Mouse (Mus musculus) kidney, adult 2 months (tissue): ENCODE data around the gene Krt28. TPM values are rescaled to one million over a fixed set of nuclear protein-coding genes. Genes with fewer than 3 reads are reported as not detected.
A peak's percentile ranks its signal among the peaks of the same experiment; 100 is the strongest.

ENCODE experiments used
- DNase-seq: peaks from one replicate; pipeline ENCODE4 v3.0.0; 2021
- H3K27ac ChIP-seq: fragments of 200-500 bp; 2 replicates; pipeline ENCODE4 v1.5.1; 2012; ENCODE audit warnings: low read depth, low read length, control low read depth, inconsistent platforms; ENCODE audit not compliant: insufficient read depth
- H3K27me3 ChIP-seq: fragments of 200-500 bp; replicated peaks from 2 replicates; pipeline ENCODE4 v1.6.1; 2012; ENCODE audit warnings: mild to moderate bottlenecking, moderate library complexity, low read length, inconsistent platforms; ENCODE audit not compliant: control insufficient read depth, insufficient read depth
- H3K36me3 ChIP-seq: fragments of 200-500 bp; 2 replicates; pipeline ENCODE4 v1.6.1; 2012; ENCODE audit warnings: mild to moderate bottlenecking, moderate library complexity, low read length, inconsistent platforms; ENCODE audit not compliant: control insufficient read depth, insufficient read depth
- H3K4me1 ChIP-seq: fragments of 200-500 bp; 2 replicates; pipeline ENCODE4 v1.6.1; 2011; ENCODE audit warnings: low read length; ENCODE audit not compliant: control insufficient read depth, insufficient read depth
- H3K4me3 ChIP-seq: fragments of 200-500 bp; 2 replicates; pipeline ENCODE4 v1.5.1; 2011; ENCODE audit warnings: mild to moderate bottlenecking, low read depth, low read length, control low read depth; ENCODE audit not compliant: insufficient read depth
- CTCF ChIP-seq: fragments of 200-500 bp; conservative IDR thresholded peaks from 2 replicates; pipeline ENCODE4 v1.5.1; 2011; ENCODE audit warnings: low read depth, mild to moderate bottlenecking, control low read depth, low read length, moderate library complexity, mixed read lengths; ENCODE audit not compliant: insufficient read depth, insufficient read length
- POLR2A ChIP-seq: fragments of 200-500 bp; IDR thresholded peaks from one replicate; pipeline ENCODE4 v1.6.1; 2011; ENCODE audit warnings: low read depth, low read length, control low read depth
- WGBS: fragments of 180-500 bp; shearing (Covaris S2); methylation state at CpG from one replicate; pipeline ENCODE4 v1.1.7; 2018; 5-methylcytosine and 5-hydroxymethylcytosine counted together
- polyA plus RNA-seq: library from polyadenylated mRNA; depleted of rRNA; stranded (reverse); fragments of >200 nt; gene quantifications from 2 replicates; pipeline ENCODE4 v1.2.3, GENCODE M21; 2012; rRNA removed

Gene Krt28
- 0.05 TPM in 1 of 2 replicates, not detected in the other for polyA plus RNA-seq

GRCm38 (mm10) chr11:99374803-99375202 lies at the start of gene Krt28:
TSS of gene Krt28 (minus strand) at chr11:99374903.
- WGBS, result 85% methylated on average over 13 of the region's 13 CpGs
- Histone ChIP-seq H3K27ac (no peak within 1 kb of the TSS), H3K4me1 (no peaks in the 10 kb centered on the region), H3K36me3 (no peaks in the 10 kb centered on the region), H3K4me3 (no peak within 1 kb of the TSS), H3K27me3 (no peaks in the 10 kb centered on the region)
- TF ChIP-seq CTCF (no peak), POLR2A (no peak)
- no peak for DNase-seq

- DNase-seq, result no peak
- Histone ChIP-seq H3K4me1 (no peaks in the 10 kb centered on the region; the same call in 1 of the 2 replicates), H3K4me3 (no peak within 1 kb of the TSS), H3K27me3 (no peaks in the 10 kb centered on the region), H3K36me3 (no peaks in the 10 kb centered on the region), H3K27ac (no peak within 1 kb of the TSS)
- WGBS, result 85% methylated on average over 10 of the region's 10 CpGs
- TF ChIP-seq CTCF (no peak), POLR2A (no peak)
These were observed 47.5 kb upstream of the Krt28 start, which contains the start of gene Krt12 for GRCm38 (mm10) chr11:99422159-99422558. TSS of gene Krt12 (minus strand) at chr11:99422259.

- no peak for TF ChIP-seq POLR2A
- TF ChIP-seq CTCF, result no peak
- no peak overlapping the region for H3K27ac ChIP-seq
- H3K4me3 ChIP-seq, result no peak overlapping the region
- DNase-seq, result no peak
- no peaks in the 10 kb centered on the region for H3K36me3 ChIP-seq
- 28% methylated on average over 10 of the region's 10 CpGs for WGBS
- no peaks in the 10 kb centered on the region for H3K27me3 ChIP-seq
- no peaks in the 10 kb centered on the region; the same call in 1 of the 2 replicates for H3K4me1 ChIP-seq
These were observed 45.9 kb upstream of the Krt28 start for GRCm38 (mm10) chr11:99420586-99420985.

- Histone ChIP-seq H3K4me1 (no peaks in the 10 kb centered on the region; the same call in 1 of the 2 replicates), H3K36me3 (no peaks in the 10 kb centered on the region), H3K4me3 (no peak overlapping the region), H3K27me3 (no peaks in the 10 kb centered on the region), H3K27ac (no peak overlapping the region)
- TF ChIP-seq POLR2A (no peak), CTCF (no peak)
- 67% methylated on average over 16 of the region's 16 CpGs for WGBS
- DNase-seq, result no peak
These were observed 43.1 kb upstream of the Krt28 start for GRCm38 (mm10) chr11:99417819-99418218.

- 82% methylated on average over 13 of the region's 13 CpGs for WGBS
- TF ChIP-seq POLR2A, result no peak
These were observed 42.2 kb upstream of the Krt28 start for GRCm38 (mm10) chr11:99416902-99417301.

GRCm38 (mm10) chr11:99414463-99415147 lies 39.9 kb upstream of the Krt28 start:
- TF ChIP-seq POLR2A, result no peak
- TF ChIP-seq CTCF, result no peak
- H3K27ac ChIP-seq, result no peak overlapping the region
- H3K27me3 ChIP-seq, result no peaks in the 10 kb centered on the region
- no peaks in the 10 kb centered on the region for H3K36me3 ChIP-seq
- DNase-seq, result no peak
- H3K4me3 ChIP-seq, result no peak overlapping the region
- no peaks in the 10 kb centered on the region for H3K4me1 ChIP-seq
- 90% methylated on average over 13 of the region's 13 CpGs for WGBS

More at GRCm38 (mm10) chr11:99416902-99417301, 42.2 kb upstream of the Krt28 start:
- H3K27me3 ChIP-seq, result no peaks in the 10 kb centered on the region
- no peak overlapping the region for H3K27ac ChIP-seq
- no peaks in the 10 kb centered on the region for H3K36me3 ChIP-seq
- H3K4me3 ChIP-seq, result no peak overlapping the region
- no peaks in the 10 kb centered on the region for H3K4me1 ChIP-seq
- DNase-seq, result no peak

DNA sequence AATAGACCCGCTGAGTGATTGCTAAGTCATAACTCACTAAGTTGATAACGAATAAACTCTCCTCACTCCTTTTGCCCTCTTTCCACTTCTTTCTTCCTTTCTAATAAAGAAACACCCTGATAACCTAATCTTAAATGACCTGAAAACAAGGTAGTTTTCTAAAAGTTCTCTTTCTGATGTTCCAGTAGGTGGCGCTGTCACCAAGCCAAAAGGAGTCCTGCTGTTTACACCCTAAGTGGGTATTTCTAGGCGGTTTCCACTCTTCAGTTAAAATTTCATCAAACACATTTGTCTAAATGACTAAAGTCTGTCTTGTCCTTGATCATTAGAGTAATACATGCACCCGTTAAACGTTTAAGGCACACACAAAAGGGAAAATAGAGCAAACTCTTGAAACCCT lies 38.5 kb upstream of the Krt28 start:
- no peak overlapping the region for H3K27ac ChIP-seq
- peak; percentile 55 for DNase-seq
- 18% methylated on average over 6 of the region's 6 CpGs for WGBS
- H3K27me3 ChIP-seq, result no peaks in the 10 kb centered on the region
- no peaks in the 10 kb centered on the region for H3K36me3 ChIP-seq
- TF ChIP-seq POLR2A (no peak), CTCF (peak; percentile 40)
- no peaks in the 10 kb centered on the region for H3K4me1 ChIP-seq
- H3K4me3 ChIP-seq, result no peak overlapping the region

GRCm38 (mm10) chr11:99406186-99406585 lies 31.5 kb upstream of the Krt28 start:
- TF ChIP-seq POLR2A (no peak), CTCF (no peak)
- H3K4me3 ChIP-seq, result no peak overlapping the region
- H3K36me3 ChIP-seq, result no peaks in the 10 kb centered on the region
- H3K4me1 ChIP-seq, result no peaks in the 10 kb centered on the region
- 56% methylated on average over 10 of the region's 10 CpGs for WGBS
- no peak overlapping the region for H3K27ac ChIP-seq
- no peak for DNase-seq
- H3K27me3 ChIP-seq, result no peaks in the 10 kb centered on the region
